Mouse (Mus musculus) thymus, postnatal 0 days (tissue): ENCODE measurements around the gene Eml5. TPM values are rescaled to one million over a fixed set of nuclear protein-coding genes. Genes with fewer than 3 reads are reported as not detected.

Source experiments
- DNase-seq: peaks from one replicate; pipeline ENCODE4 v3.0.0-alpha.2; 2015; ENCODE audit warnings: low spot score
- polyA plus RNA-seq: library from polyadenylated mRNA; unstranded; fragments of >200 nt; fragmentation: Nextera tagmentation; extraction: Ambion mirVana; gene quantifications from 2 replicates; pipeline ENCODE4 v1.2.1, GENCODE M21; 2015

Gene Eml5
- polyA plus RNA-seq, 1 experiment from 2014 or later, result 4.7 TPM

DNA sequence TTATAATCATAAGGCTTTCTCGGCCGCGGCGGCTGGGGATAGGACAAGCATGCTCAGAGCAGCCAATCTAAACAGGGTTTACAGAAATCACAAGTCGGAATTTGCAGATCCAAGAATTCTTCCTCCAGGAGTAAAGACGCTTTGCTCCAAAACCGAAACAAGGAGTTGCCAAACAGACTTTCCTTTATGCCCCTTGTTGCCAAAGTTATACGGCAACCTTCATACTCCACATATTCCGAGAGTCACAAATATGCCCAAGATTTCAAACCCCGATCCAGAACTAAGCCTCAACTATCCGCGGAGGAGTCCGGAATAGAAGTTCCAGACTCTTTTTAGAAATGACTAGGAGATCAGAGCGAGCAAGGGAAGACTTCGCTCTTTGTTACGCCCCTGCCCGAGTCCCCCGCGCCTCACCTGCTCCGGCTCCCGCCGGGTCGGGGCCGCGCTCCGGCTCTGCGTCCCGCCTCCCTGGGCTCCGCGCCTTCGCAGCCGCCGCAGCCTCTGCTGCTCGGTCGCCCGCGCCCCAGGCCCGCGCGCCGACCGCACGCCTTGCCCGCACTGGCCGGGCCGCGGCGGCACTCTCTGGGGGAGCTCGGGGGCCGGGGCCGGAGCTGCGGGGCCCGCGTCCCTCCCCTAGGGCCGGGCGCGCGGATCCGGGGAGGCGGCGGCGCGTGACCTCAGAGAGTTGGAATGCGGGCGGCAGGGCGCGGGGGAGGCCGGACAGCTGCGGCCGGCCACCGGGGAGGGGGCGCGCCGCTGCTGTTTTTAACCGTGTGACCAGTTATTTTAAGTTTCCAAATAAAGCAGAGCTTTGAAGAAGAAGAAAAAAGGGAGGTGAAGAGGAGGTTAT, 164.1 kb downstream of the Eml5 start, which contains the start of gene Ptpn21:
Ptpn21 (minus strand) TSS at position 455 of the 850 bp plus-strand sequence.
- DNase-seq, result no peak

Other genes with a start within 250 kb of the Eml5 start
- gene Ptpn21, start 164.1 kb downstream of the Eml5 start, polyA plus RNA-seq, result 1.4 and 1.6 TPM in 2 replicates
- 96.2 and 101 TPM in 2 replicates for gene Zc3h14, start 154.5 kb downstream of the Eml5 start, polyA plus RNA-seq
- 10.2 and 10.9 TPM in 2 replicates for gene Ttc8, start 19.1 kb upstream of the Eml5 start, polyA plus RNA-seq